Mouse (Mus musculus) hindbrain, embryonic 10.5 days (tissue): ENCODE data around the gene Ptpra. TPM values are rescaled to one million over a fixed set of nuclear protein-coding genes. Genes with fewer than 3 reads are reported as not detected.

ENCODE experiments used
- DNase-seq: peaks from one replicate; pipeline ENCODE4 v3.0.0-alpha.2; 2017; ENCODE audit warnings: low spot score
- H3K27ac ChIP-seq: fragments of 300-500 bp; sonication (generic); 2 replicates; pipeline ENCODE4 v1.5.1; 2016; ENCODE audit warnings: mild to moderate bottlenecking, moderate library complexity
- H3K27me3 ChIP-seq: fragments of 300-500 bp; sonication (generic); 2 replicates; pipeline ENCODE4 v1.6.1; 2016; ENCODE audit warnings: mild to moderate bottlenecking; ENCODE audit not compliant: poor library complexity, insufficient read depth, severe bottlenecking
- H3K36me3 ChIP-seq: fragments of 300-500 bp; sonication (generic); 2 replicates; pipeline ENCODE4 v1.6.1; 2016; ENCODE audit warnings: mild to moderate bottlenecking, moderate library complexity
- H3K4me1 ChIP-seq: fragments of 300-500 bp; sonication (generic); replicated peaks from 2 replicates; pipeline ENCODE4 v1.6.1; 2016; ENCODE audit warnings: mild to moderate bottlenecking
- H3K4me3 ChIP-seq: fragments of 300-500 bp; sonication (generic); 2 replicates; pipeline ENCODE4 v1.5.1; 2016; ENCODE audit warnings: mild to moderate bottlenecking, moderate library complexity
- H3K9me3 ChIP-seq: fragments of 300-500 bp; sonication (generic); 2 replicates; pipeline ENCODE4 v1.6.1; 2016; ENCODE audit warnings: mild to moderate bottlenecking, moderate library complexity
- WGBS: fragments of 180-500 bp; shearing (Covaris S2); methylation state at CpG from one replicate; pipeline ENCODE4 v1.1.7; 2016; 5-methylcytosine and 5-hydroxymethylcytosine counted together
- polyA plus RNA-seq: library from polyadenylated mRNA; unstranded; fragments of >200 nt; fragmentation: Nextera tagmentation; extraction: Ambion mirVana; gene quantifications from 2 replicates; pipeline ENCODE4 v1.2.1, GENCODE M21; 2016

Gene Ptpra
- 86.7 TPM in 2 replicates for polyA plus RNA-seq

DNA sequence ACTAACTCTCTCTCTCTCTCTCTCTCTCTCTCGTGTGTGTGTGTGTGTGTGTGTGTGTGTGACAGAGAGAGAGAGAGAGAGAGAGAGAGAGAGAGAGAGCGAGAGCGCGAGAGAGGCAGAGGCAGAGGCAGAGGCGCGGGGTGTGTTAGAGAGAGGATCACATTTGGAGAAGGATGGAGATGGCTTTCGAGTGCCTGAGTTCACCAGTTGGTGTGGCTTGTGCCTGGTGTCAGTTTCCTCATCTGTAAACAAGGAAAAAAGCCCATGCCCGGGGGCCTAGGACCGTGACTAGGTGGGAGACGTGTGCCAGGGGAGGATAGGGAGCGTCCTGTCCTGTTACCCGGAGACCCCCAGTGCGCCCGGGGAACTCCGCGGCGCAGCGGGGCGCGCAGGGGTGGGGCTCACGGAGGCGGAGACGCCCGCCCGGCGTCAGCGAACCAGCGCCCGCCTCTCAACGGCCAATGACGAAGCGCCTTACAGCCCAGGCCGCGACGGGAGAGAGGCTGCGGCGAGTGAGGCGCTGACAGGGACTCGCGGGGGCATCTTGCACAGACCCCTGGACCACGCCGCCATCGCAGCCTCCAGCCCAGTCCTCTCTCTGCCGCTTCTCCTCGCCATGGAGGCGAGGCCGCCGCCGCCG is at the start of gene Ptpra:
Ptpra (plus strand) TSS at position 485 of the 640 bp plus-strand sequence.
- WGBS = under 1% methylated on average over 50 of the region's 50 CpGs
- peak; percentile 93 for DNase-seq
- H3K27ac ChIP-seq = peak within 1 kb of the TSS; percentile 94
- peaks cover 14% of the 10 kb centered on the region for H3K36me3 ChIP-seq
- H3K27me3 ChIP-seq = peaks cover 26% of the 10 kb centered on the region
- H3K4me3 ChIP-seq = peak within 1 kb of the TSS; percentile 94
- peaks cover 38% of the 10 kb centered on the region for H3K4me1 ChIP-seq
- no peaks in the 10 kb centered on the region for H3K9me3 ChIP-seq

DNA sequence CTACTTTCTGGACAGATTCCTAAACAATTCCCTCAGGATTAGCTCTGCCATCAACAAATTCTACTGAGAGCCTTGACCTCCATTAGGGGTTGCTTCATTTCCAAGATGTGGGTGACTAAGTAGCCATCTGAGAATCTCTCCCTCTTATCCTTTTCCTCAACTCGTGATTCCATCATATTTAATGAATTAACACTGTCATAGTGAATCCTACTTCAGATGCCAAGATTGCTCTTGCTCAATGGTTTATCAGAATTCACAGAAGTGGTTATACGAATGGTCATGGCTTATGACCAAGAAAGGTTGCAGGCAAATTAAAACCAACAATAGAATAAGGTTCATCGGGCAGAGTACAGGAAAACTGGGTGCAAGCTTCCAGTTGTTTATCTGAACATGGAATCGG is 48.2 kb upstream of the Ptpra start:
- WGBS = 81% methylated on average over 4 of the region's 4 CpGs
- no peaks in the 10 kb centered on the region for H3K36me3 ChIP-seq
- DNase-seq = no peak
- H3K27ac ChIP-seq = no peak overlapping the region
- no peaks in the 10 kb centered on the region for H3K9me3 ChIP-seq
- H3K4me1 ChIP-seq = peaks cover 32% of the 10 kb centered on the region
- no peak overlapping the region for H3K4me3 ChIP-seq
- peaks cover 32% of the 10 kb centered on the region for H3K27me3 ChIP-seq

DNA sequence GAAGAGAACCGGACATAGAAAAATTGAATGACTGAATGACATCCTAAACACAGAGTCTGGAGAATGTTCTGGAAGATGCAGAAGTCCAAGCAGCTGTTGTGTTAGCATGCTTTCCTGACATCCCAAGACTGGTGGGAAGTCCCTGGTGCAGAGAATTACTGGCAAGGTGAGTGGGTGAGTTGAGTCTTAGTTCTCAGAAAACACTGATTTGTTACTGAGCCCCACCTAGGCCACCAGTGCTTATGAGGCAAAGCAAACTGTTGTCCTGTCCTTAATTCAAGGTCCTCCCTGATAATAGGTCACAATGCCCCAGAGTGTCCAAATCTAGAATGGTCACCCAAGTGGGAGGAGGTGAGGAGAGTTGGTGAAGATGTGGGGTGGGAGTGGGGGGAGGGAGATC is 45.1 kb upstream of the Ptpra start, which contains the start of the genes Gm28372 and 1700020A23Rik:
Gm28372 (plus strand) TSS at position 301 of the 400 bp plus-strand sequence.
1700020A23Rik (plus strand) TSS at position 321 of the 400 bp plus-strand sequence.
- Histone ChIP-seq H3K4me3 (no peak within 1 kb of the TSS), H3K9me3 (no peaks in the 10 kb centered on the region), H3K36me3 (no peaks in the 10 kb centered on the region), H3K4me1 (peaks cover 25% of the 10 kb centered on the region), H3K27ac (no peak within 1 kb of the TSS), H3K27me3 (peaks cover 13% of the 10 kb centered on the region)
- WGBS = 88% methylated on average over 1 of the region's 1 CpGs
- no peak for DNase-seq

DNA sequence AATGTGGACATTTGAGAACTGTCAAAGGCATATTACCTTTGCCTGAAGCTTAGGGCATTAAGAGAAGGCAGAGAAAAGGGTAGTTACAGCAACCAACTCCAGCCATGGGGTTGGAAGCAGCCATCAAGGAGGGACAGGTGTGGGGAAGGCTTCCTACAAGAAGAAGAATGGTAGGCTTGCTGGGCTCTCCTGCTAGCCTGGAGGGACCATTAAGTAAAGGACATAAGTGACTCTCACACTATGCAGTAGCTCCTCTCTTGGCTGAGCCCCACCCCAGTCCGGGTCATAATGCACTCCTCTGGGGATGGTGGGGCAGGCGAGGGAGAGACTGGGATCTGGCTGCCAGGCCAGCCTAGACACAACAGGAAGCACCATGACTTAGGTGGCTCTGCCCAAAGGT is 43.9 kb upstream of the Ptpra start, which contains the start of gene Tmem239:
Tmem239 (plus strand) TSS at position 301 of the 400 bp plus-strand sequence.
- Histone ChIP-seq H3K9me3 (no peaks in the 10 kb centered on the region), H3K36me3 (no peaks in the 10 kb centered on the region), H3K4me1 (peaks cover 18% of the 10 kb centered on the region), H3K4me3 (no peak within 1 kb of the TSS), H3K27me3 (peaks cover 13% of the 10 kb centered on the region), H3K27ac (peak within 1 kb of the TSS; percentile 23; the same call in 1 of the 2 replicates)
- WGBS = 83% methylated on average over 2 of the region's 2 CpGs
- no peak for DNase-seq

GRCm38 (mm10) chr2:130408194-130408593 is 41.9 kb upstream of the Ptpra start:
- WGBS = 20% methylated on average over 6 of the region's 6 CpGs
- H3K27ac ChIP-seq = no peak overlapping the region
- peak; percentile 69 for DNase-seq
- H3K4me1 ChIP-seq = peaks cover 23% of the 10 kb centered on the region
- H3K9me3 ChIP-seq = no peaks in the 10 kb centered on the region
- no peak overlapping the region for H3K4me3 ChIP-seq
- H3K36me3 ChIP-seq = no peaks in the 10 kb centered on the region
- H3K27me3 ChIP-seq = peaks cover 13% of the 10 kb centered on the region

GRCm38 (mm10) chr2:130411558-130412495 is 38.3 kb upstream of the Ptpra start:
- whole genome bisulfite sequencing = 40% methylated on average over 16 of the region's 16 CpGs
- DNase-seq = peak; percentile 88
- H3K4me3 ChIP-seq = no peak overlapping the region
- no peaks in the 10 kb centered on the region for H3K36me3 ChIP-seq
- 0 out of 2 replicates have a peak, but pooled peaks cover under 1% of the 10 kb centered on the region for H3K27me3 ChIP-seq
- no peak overlapping the region for H3K27ac ChIP-seq
- peaks cover 17% of the 10 kb centered on the region for H3K4me1 ChIP-seq
- no peaks in the 10 kb centered on the region for H3K9me3 ChIP-seq

DNA sequence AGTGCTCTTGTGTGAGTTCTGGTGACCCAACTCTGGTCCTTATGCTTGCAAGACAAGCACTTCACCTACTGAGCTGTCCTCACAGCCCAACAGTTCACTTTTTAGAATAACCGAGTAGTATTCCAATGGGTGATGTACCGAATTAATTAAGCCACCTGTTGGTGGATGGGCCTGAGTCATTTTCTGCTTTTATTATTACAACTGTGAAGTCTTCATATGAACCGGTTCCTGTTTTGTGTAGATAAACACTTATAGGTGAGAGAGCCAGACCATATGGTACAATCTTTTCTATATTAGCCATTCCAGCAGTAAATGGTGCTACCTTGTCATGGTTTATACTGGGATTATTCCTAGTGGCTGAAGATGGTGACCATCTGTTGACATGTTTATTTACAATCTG is 37.3 kb upstream of the Ptpra start:
- H3K36me3 ChIP-seq = no peaks in the 10 kb centered on the region
- no peaks in the 10 kb centered on the region for H3K27me3 ChIP-seq
- WGBS = 87% methylated on average over 3 of the region's 3 CpGs
- no peaks in the 10 kb centered on the region for H3K9me3 ChIP-seq
- peaks cover 17% of the 10 kb centered on the region for H3K4me1 ChIP-seq
- no peak overlapping the region for H3K4me3 ChIP-seq
- no peak overlapping the region for H3K27ac ChIP-seq
- DNase-seq = no peak

DNA sequence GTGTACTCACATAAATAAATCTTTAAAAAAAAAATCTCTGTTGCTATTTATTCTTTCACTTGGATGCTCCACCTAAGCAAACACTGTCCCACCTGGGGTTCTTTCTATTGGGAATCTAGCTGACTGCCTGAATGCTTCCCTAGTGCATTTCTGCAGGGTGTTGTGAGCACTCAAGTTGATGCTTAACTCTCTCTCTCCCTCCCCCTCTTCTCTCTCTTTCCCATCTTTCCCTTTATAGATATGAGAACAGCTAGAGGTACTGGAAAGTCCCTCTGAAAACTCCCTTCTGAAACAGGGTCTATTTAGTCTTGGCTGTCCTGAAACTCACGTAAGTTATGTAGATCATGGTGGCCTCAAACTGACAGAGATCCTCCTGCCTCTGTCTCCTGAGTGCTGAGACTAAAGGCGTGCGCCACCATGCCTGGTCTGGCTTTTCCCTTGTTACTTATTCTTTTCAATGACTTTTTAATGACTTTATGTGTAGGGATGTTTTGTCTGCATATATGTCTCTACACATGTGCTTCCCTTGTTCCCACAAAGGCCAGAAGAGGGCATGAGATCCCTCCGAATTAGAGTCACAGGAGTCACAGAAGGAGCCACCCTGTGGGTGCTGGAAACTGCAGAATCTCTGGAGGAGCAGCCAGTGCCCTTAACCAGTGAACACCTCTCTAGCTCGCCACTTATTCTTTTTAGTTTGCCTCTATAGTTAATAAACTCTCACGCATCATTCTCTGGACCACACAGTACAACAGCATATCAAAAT is 35.8 kb upstream of the Ptpra start:
- DNase-seq = no peak
- peaks cover 8% of the 10 kb centered on the region for H3K4me1 ChIP-seq
- no peak overlapping the region for H3K4me3 ChIP-seq
- H3K36me3 ChIP-seq = peaks cover 10% of the 10 kb centered on the region
- H3K9me3 ChIP-seq = no peaks in the 10 kb centered on the region
- H3K27ac ChIP-seq = no peak overlapping the region
- WGBS = 74% methylated on average over 6 of the region's 6 CpGs
- H3K27me3 ChIP-seq = no peaks in the 10 kb centered on the region

DNA sequence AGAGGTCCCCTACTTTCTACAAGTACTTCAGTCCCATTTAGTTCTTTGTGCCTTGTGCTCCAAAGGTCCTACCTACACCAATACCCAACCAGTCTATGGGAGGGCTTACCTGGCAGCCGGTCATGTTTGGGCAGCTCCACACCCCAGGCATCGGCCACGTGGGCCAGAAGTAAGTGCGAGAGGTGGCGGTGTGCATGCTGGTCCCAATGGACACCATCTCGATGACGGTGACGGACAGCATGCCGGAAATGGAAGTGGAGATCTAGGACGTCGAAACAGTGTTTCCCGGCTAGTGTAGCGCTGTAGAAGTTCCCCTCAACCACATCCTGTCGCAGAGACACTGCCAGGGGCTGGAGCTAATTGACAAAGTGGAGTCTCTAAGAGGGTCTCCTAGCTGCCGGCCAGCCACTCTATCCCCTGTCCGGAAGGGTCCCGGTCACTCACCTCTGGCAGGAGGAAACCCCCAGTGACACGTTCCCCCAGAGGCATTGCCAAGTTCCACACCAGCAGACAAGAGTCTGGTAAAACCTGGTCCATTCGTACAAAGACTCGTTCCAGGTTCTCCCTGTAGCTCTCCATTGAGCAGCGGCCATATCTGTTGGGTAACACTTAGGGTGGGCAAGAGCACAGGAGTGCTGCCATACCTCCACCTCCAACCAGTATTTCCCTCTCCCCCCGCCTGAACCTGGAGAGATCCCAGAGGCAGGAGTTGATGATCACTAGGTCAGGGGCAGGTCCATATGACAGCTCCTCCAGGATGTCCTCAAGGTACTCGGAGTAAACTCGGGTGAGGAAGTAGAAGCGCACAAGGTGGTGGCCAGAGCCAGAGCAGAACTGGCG is 28.1 kb upstream of the Ptpra start:
- Histone ChIP-seq H3K9me3 (no peaks in the 10 kb centered on the region), H3K27ac (no peak overlapping the region), H3K4me1 (peaks cover 39% of the 10 kb centered on the region), H3K27me3 (peaks cover 7% of the 10 kb centered on the region; the same call in 1 of the 2 replicates), H3K36me3 (peaks cover 42% of the 10 kb centered on the region), H3K4me3 (no peak overlapping the region)
- WGBS = 95% methylated on average over 26 of the region's 26 CpGs
- DNase-seq = no peak

- Histone ChIP-seq H3K4me1 (peaks cover 39% of the 10 kb centered on the region), H3K27me3 (peaks cover 7% of the 10 kb centered on the region; the same call in 1 of the 2 replicates), H3K27ac (peak overlapping the region; percentile 96), H3K36me3 (peaks cover 45% of the 10 kb centered on the region), H3K4me3 (peak overlapping the region; percentile 85), H3K9me3 (no peaks in the 10 kb centered on the region)
- WGBS = 17% methylated on average over 49 of the region's 49 CpGs
- peak; percentile 84 for DNase-seq
Observed at GRCm38 (mm10) chr2:130423397-130424125, 26.5 kb upstream of the Ptpra start.
